Mouse (Mus musculus) activated CD4-positive, CD25-positive, alpha-beta regulatory T cell, adult 4 months (primary cell): ENCODE results near the gene Lmbr1. TPM values are rescaled to one million over a fixed set of nuclear protein-coding genes. Genes with fewer than 3 reads are reported as not detected.

Source experiments
- ATAC-seq: one replicate; pipeline ENCODE4 v1.8.0; 2017
- polyA plus RNA-seq, 2 experiments: library from polyadenylated mRNA; unstranded; fragments of 100-300 nt; shearing (Covaris generic); gene quantifications; one replicate each; pipeline ENCODE4 v1.2.1; 2017

The Lmbr1 gene
- polyA plus RNA-seq, 2 experiments from 2014 or later: 0.78 to 1.1 TPM

DNA sequence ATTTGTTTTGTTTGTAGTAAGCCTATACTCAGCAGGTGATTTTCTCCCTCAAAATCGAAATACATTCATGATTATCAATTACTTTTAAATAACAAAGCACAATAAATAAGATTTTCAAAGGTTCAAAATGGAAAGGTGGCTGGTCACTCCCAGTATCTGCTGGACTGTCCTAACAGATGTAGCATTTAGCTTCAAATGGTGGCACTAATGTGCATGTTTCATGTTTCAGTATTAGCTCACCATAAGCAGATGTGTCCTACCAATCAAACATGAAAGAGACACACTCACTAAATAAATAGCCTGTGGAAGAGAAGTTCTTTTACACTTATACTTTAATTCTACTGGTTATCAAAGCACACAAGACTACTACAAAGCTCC lies 126.7 kb downstream of the Lmbr1 start:
- ATAC-seq: no peak

DNA sequence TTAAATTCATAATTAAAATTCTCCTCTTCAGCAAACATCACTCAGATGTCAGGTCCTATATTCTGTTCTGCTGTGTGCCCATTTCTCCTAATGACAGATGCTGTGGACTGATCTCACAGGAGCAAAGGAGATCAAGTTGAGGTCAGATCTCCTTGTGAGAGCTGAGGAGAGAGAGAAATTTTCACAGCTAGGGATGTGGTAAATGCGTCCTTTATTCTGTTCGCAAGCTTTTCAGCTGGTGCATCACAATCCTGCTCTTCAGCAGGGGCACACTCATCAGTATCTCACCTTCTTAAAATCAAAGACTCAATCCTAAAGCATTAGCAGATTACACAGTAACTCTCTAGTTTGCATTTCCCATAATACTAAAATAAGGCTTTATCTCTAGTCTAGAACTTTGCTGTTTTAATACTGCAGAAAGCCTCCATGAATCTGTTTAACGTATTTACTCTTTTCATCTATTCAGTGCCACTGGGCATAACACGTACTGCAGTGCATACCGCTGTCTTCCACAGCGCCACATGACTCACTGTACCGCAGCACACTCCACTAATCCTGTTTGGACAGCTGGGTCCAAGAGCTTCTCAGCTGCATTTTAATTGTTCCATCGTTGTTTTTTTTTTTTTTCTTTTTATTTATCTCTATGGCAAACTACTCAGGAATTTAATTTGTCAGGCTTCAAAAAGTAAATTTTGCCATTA lies 127.2 kb downstream of the Lmbr1 start:
- no peak for ATAC-seq

DNA sequence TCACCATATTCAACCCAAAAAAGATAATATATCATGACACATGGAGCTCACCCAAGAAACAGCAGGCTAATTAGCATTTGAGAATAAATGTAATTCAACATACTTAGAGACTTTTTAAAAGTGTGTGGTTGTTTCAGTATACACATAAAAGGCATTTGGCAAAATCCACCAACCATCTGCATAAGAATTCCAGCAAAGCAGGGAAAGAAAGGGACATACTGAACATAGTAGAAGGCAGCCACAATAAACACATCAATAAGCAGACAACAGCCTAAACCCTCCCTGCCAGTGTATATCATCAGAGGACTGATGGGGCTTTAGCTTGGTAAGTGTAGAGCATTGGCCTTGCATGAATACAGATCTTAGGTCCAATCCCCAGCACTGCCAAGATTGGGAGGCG lies 133.4 kb downstream of the Lmbr1 start:
- ATAC-seq: no peak

DNA sequence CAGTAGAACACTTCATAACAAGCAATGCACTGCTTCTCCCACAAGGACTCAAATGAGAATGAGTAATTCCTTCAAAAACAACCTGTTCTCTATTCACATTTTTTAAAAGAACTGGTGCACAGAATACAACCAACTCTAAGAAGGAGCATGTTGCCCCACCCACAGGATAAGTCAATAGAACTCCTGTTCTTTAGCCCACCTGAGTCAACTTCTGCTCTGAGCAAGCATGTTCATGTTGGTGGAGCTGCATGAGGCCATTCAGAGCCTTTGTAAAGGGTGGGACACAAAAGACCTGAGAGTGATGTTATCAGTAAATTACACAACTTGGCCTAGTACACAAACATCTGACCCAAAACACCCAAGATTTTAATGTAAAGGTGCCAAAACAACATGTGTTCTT lies 139.8 kb downstream of the Lmbr1 start:
- ATAC-seq: no peak

DNA sequence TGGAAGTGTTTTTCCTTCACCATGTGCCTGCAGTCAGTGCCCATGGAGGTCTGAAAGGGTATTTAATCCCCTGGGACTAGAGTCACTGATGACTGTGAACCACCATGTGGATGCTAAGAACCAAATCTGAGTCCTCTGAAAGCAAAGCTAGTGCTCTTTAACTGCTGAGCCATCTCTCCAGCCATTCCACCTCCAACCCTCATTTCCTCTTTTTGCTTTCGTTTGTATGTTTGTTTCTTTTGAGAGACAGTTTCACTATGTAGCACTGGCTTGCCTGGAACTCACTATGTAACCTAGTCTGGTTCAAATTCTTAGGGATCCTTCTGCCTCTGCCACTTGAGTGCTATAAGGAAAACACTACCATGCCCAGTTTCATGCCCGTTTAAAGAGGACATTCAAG lies 147.7 kb downstream of the Lmbr1 start:
- ATAC-seq: no peak

DNA sequence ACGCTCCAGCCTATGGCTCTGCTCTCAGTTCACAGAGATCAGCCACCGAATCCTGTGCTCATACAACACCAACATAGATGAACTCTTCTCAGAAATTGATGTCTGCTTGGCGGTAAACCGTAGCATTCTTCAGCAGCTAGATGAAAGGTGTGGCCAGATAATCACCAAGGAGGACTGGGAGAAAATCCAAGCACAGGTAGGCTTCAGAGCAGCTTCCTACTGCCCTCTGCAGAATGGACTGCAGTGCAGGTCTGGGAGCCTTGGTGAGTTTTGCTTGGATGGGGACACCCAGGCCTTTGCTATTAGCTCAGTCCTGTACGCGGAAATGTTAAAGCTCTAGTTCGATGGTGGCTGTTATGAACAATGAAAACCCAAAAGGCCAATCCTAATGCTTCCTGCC lies 154.1 kb downstream of the Lmbr1 start:
- no peak for ATAC-seq

DNA sequence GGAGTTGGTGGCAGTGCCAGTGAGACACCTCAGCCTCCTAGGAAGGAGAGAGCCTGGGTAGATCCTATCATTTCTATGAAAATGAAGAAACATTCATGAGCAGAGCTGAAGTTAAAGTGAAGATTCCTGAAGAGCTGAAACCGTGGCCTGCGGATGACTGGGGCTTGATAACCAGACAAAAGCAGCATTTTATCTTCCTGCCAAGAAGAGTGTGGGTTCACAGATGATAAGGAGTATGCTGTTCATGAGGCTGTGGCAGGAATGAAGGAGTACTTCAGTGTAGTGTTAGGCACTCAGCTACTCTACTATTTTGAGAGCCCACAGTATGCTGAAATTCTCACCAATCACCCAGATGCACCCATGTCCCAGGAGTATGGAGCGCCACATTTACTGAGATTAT lies 160.2 kb downstream of the Lmbr1 start:
- ATAC-seq: no peak

DNA sequence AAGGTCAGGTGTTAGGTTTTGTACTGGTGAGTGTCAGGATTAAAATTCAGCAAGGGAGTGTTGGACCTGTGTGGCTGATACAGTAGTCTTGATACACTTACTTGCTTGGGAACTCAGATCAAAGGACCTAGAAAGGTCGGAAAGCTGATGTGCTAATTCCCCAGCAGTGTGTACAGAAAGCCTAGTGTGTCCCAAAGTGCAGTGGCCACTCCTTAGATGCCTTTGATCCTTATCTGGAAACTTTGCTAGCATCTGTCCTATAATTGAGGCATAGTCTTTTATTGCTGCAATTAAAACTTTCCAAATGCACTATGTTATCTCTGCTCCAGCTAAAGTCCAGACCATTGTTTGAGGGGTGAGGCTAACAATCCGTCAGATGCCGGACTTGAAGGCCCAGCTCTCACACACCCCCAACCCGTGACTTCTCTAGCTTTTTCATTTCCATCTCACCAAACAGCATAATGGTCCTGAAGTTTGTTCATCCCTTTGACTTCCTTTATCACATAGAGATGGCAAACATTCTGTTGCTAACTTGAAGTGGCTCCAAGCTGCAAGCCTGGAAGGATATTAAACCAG lies 166.1 kb downstream of the Lmbr1 start:
- no peak for ATAC-seq

DNA sequence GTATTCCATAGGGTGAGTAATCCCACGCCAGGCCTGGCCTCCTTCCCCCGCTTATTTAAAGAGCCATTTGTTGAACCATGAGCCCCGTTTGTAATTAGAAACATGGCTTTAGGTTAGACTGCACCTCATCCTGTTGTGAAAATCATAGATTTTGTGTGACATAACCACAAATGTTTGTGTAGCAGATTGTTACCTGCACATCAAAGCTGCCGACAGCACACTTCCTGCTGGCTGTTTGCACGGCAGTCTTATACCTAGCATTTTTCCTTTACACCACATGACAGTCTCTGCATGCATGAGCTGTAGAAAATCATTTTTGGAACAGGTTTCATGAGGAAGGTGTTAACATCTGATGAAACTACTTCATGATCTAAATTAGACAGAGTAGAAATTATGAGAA lies 172.5 kb downstream of the Lmbr1 start:
- ATAC-seq: peak; percentile 32

DNA sequence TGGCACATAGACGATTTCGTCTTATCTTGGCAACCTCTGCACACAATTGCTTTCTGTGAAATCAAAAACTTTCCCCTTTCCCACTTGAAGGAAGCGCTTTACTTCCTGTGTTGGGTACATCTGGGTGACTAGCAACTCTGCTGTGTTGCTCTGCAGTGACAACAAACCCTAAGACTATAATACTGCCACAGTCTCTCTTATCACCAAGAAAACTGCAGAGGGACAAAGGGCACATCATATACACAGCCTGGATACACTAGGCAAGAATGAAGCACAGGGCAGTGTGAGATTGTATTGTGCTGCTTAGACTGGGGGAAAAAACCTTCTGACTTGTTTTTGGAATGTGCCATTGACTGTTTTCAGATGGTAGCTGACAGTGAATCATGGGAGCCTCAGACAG lies 178.3 kb downstream of the Lmbr1 start:
- ATAC-seq: no peak

DNA sequence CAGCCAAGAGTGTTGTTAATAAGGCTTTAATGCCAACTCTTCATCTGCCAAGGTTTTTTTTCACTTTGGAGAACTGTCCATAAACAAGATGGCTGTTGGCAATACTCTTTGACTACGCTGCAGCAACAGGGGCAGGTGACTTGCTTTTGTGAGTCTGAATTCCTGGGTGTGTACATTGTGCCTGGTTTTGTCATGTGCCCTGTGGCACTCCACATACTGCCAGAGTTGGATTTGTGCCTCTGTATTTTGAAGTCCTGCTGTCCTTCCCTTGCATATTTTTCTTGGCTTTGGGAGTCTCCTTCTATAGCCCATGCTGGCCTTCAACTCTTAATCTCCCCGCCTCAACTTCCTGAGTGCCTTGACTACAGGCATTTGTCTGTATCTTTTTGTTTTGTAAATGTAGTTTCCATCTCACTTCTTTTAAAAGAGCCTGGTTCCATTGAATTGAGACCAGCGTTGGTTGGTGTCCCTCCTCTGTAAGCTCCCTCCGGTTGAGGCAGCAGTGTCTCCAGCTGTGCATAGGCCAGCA lies 179.2 kb downstream of the Lmbr1 start:
- ATAC-seq: no peak

DNA sequence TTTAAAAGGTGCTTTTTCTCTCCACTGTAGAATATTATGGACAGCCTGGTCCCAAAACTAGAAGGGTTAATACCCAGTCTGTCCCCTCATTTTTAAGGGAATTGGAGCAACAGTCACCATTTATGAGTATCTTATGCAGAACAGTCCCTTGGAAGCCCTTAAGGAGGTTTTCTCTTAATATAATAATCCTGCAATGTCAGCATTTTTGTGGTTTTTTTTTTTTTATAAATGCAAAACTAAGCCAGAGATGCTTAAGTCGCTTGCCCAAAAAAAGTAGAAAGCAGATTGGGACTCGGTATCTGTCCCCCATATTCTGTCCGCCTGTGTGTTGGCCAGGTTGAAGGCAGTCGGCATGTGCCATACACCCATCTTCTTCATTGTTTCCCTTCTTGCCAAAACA lies 181.0 kb downstream of the Lmbr1 start:
- no peak for ATAC-seq

DNA sequence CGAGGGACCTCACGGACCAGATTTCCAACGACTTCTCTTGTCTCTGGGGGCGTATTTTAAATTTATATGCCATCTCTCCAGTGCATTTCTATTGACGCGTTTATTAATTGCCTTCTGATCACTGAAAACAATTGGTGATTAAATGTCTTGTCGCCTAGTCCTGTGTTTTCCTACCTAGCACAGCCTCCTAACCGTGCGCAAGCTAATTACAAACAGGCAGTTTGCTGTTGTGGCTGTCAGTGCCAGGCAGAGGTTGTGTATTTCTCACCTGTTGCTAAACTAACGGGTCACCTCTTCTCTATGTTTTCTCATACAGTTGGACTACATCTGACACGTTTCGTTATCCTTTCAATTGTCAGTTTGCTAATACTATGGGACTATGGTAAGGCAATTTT lies 181.9 kb downstream of the Lmbr1 start:
- ATAC-seq: no peak

DNA sequence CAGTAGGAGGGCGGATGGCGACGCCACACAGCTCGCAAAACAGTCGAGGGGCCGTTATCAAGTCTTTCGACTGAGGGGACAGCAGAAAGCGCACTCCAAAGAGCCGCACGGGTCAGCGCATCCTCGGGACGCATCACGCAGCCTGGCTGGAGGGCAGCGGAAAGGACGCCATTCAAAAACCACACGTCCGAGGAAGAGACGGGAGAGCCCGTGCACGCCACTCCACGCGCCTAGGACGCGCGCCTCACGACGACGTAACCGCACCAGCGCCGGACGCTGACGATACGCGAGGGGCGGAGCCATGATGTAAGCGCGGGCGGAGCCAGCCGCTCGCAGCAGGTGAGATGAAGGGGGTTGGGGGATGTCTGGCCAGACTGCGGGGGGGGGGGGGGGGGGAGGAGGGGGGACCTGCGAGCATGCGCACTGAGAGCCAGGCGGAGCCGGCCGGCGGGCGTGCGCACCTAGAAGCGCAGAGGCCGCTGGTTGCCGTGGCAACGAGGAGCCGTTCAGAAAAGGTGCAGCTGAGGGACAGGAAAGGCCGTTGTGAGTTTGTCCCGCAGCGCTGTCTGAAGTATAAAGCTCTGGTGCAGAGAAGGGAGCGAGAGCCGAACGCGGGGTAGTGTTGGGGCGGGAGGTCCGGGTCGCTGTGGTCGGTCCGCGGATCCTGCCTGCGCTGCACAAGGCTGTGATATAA lies 182.5 kb downstream of the Lmbr1 start, which contains the start of gene Rnf32:
TSS of gene Rnf32 (plus strand) at position 423 of the 694 bp plus-strand sequence.
- peak; percentile 85 for ATAC-seq

DNA sequence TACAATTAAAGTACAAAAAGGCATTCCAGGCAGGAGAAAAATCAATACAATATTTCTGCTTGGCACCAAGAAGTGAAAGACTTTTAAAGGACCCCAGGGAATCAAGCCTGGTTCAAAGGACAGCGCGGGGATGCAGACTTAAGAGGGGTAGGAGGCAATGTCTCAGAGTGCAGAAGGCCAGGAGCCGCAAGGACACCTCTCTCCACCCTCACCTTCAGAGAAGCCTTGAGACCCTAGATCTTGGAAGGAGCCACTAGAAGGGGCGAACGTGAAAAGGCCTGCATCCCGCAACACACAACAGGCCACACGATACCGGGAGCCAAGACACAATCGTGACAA lies 183.0 kb downstream of the Lmbr1 start:
- ATAC-seq: no peak

DNA sequence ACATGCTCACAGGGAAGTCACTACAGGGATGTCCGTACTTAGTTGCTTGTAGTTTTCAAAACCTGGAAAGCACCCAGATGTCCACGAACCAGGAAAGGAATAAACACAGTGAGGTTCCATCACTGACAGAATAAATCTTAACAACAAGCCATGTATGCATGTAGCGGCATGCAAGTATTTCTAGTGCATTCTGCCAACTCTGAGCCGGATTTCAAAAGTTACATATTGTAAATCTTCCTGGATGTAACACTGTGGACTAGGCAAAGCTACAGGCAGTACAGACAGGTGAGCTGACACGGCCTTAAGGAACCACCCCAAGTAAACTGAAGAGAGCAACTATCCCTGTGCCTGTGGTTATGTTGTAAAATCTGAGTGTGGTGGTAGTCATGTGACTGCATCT lies 191.4 kb downstream of the Lmbr1 start:
- ATAC-seq: no peak

Other genes with a start within 250 kb of the Lmbr1 start
- gene Rnf32, start 182.4 kb downstream of the Lmbr1 start, polyA plus RNA-seq: under 1 TPM; 0.50 to 0.94 TPM
- 10 to 100 TPM in 1 of 2 experiments, 1 to 10 TPM in 1; 9.2 to 11.9 TPM for gene Nom1, start 56.3 kb upstream of the Lmbr1 start, polyA plus RNA-seq
- gene Mnx1, start 100.1 kb upstream of the Lmbr1 start, polyA plus RNA-seq: not detected
- 10 to 100 TPM; 17.2 to 19.1 TPM for gene Ube3c, start 190.9 kb upstream of the Lmbr1 start, polyA plus RNA-seq